Mouse (Mus musculus): Measurements from ENCODE around the gene Vmn1r178. TPM values are rescaled to one million over a fixed set of nuclear protein-coding genes. Genes with fewer than 3 reads are reported as not detected.
"Not testable (repeated sequence)": the region's sequence is repeated elsewhere in the genome, so short reads cannot be mapped to it uniquely, and the experiment has no call there.

Gene Vmn1r178
- polyA plus RNA-seq (2015; fragmentation: Nextera tagmentation; extraction: Ambion mirVana), result not detected in 2 replicates

- no peak within 1 kb of the TSS for H3K4me3 ChIP-seq (replicated peaks)
- H3K36me3 ChIP-seq (replicated peaks), result no peaks in the 10 kb centered on the region
- no peaks in the 10 kb centered on the region for H3K4me1 ChIP-seq (replicated peaks)
- no peak within 1 kb of the TSS for H3K9ac ChIP-seq
- H3K27me3 ChIP-seq, result no peaks in the 10 kb centered on the region
- no peak within 1 kb of the TSS for H3K4me2 ChIP-seq
- H3K9me3 ChIP-seq (replicated peaks), result no peaks in the 10 kb centered on the region
- H3K27ac ChIP-seq (replicated peaks), result no peak within 1 kb of the TSS
- WGBS (ENCODE audit: insufficient replicate concordance), result 54% methylated on average over 1 of the region's 1 CpGs
- ATAC-seq (ENCODE audit: insufficient read depth), result no peak
Measured at GRCm38 (mm10) chr7:23891709-23892108, at the start of gene Vmn1r178. Gene Vmn1r178, plus strand, starts transcription at chr7:23892009.

GRCm38 (mm10) chr7:23866349-23866748, 25.5 kb upstream of the Vmn1r178 start, which contains the start of gene Vmn1r177:
Gene Vmn1r177, minus strand, starts transcription at chr7:23866449.
- not testable (repeated sequence) for H3K4me2 ChIP-seq; H3K27ac ChIP-seq (replicated peaks); H3K9me3 ChIP-seq (replicated peaks); H3K4me3 ChIP-seq (replicated peaks); H3K27me3 ChIP-seq; H3K4me1 ChIP-seq (replicated peaks); H3K36me3 ChIP-seq (replicated peaks); H3K9ac ChIP-seq; ATAC-seq (ENCODE audit: insufficient read depth)
- 25% methylated on average over 1 of the region's 1 CpGs for WGBS (ENCODE audit: insufficient replicate concordance)

- H3K9ac ChIP-seq; H3K4me1 ChIP-seq (replicated peaks); H3K27ac ChIP-seq (replicated peaks); H3K4me3 ChIP-seq (replicated peaks); H3K9me3 ChIP-seq (replicated peaks); ATAC-seq (ENCODE audit: insufficient read depth); H3K36me3 ChIP-seq (replicated peaks); H3K4me2 ChIP-seq; H3K27me3 ChIP-seq: not testable (repeated sequence)
- WGBS (ENCODE audit: insufficient replicate concordance), result 46% methylated on average over 4 of the region's 4 CpGs
Measured at GRCm38 (mm10) chr7:23876918-23877317, 14.9 kb upstream of the Vmn1r178 start.

GRCm38 (mm10) chr7:23926678-23927077, 34.9 kb downstream of the Vmn1r178 start, which contains the start of gene Vmn1r179:
Gene Vmn1r179, plus strand, starts transcription at chr7:23926978.
- Histone ChIP-seq H3K36me3 (replicated peaks) (no peaks in the 10 kb centered on the region), H3K9me3 (replicated peaks) (no peaks in the 10 kb centered on the region), H3K4me1 (replicated peaks) (no peaks in the 10 kb centered on the region), H3K9ac (no peak within 1 kb of the TSS), H3K4me3 (replicated peaks) (no peak within 1 kb of the TSS), H3K27me3 (no peaks in the 10 kb centered on the region), H3K4me2 (no peak within 1 kb of the TSS), H3K27ac (replicated peaks) (no peak within 1 kb of the TSS)
- no peak for ATAC-seq (ENCODE audit: insufficient read depth)
- 29% methylated on average over 2 of the region's 2 CpGs for WGBS (ENCODE audit: insufficient replicate concordance)

Other genes with a start within 250 kb of the Vmn1r178 start
- gene Vmn1r172, start 233.7 kb upstream of the Vmn1r178 start, polyA plus RNA-seq (2015; fragmentation: Nextera tagmentation; extraction: Ambion mirVana), result not detected in 2 replicates
- not detected in 2 replicates for gene Vmn1r173, start 191.3 kb upstream of the Vmn1r178 start, polyA plus RNA-seq (2015; fragmentation: Nextera tagmentation; extraction: Ambion mirVana)
- not detected in 2 replicates for gene Vmn1r174, start 139.7 kb upstream of the Vmn1r178 start, polyA plus RNA-seq (2015; fragmentation: Nextera tagmentation; extraction: Ambion mirVana)
- not detected in 2 replicates for gene Vmn1r175, start 81.4 kb upstream of the Vmn1r178 start, polyA plus RNA-seq (2015; fragmentation: Nextera tagmentation; extraction: Ambion mirVana)
- not detected in 2 replicates for gene Vmn1r176, start 54.6 kb upstream of the Vmn1r178 start, polyA plus RNA-seq (2015; fragmentation: Nextera tagmentation; extraction: Ambion mirVana)
- not detected in 2 replicates for gene Vmn1r177, start 25.6 kb upstream of the Vmn1r178 start, polyA plus RNA-seq (2015; fragmentation: Nextera tagmentation; extraction: Ambion mirVana)
- not detected in 2 replicates for gene Vmn1r179, start 35.0 kb downstream of the Vmn1r178 start, polyA plus RNA-seq (2015; fragmentation: Nextera tagmentation; extraction: Ambion mirVana)
- gene Vmn1r180, start 58.6 kb downstream of the Vmn1r178 start, polyA plus RNA-seq (2015; fragmentation: Nextera tagmentation; extraction: Ambion mirVana), result not detected in 2 replicates
- gene Vmn1r181, start 82.6 kb downstream of the Vmn1r178 start, polyA plus RNA-seq (2015; fragmentation: Nextera tagmentation; extraction: Ambion mirVana), result not detected in 2 replicates
- not detected in 2 replicates for gene V1rd19, start 109.7 kb downstream of the Vmn1r178 start, polyA plus RNA-seq (2015; fragmentation: Nextera tagmentation; extraction: Ambion mirVana)
- not detected in 2 replicates for gene Vmn1r183, start 161.2 kb downstream of the Vmn1r178 start, polyA plus RNA-seq (2015; fragmentation: Nextera tagmentation; extraction: Ambion mirVana)
- 8.0 and 9.7 TPM in 2 replicates for gene Zfp180, start 189.9 kb downstream of the Vmn1r178 start, polyA plus RNA-seq (2015; fragmentation: Nextera tagmentation; extraction: Ambion mirVana)
- 0.50 and 0.54 TPM in 2 replicates for gene Zfp112, start 220.3 kb downstream of the Vmn1r178 start, polyA plus RNA-seq (2015; fragmentation: Nextera tagmentation; extraction: Ambion mirVana)
- 3.3 and 3.5 TPM in 2 replicates for gene Zfp235, start 242.2 kb downstream of the Vmn1r178 start, polyA plus RNA-seq (2015; fragmentation: Nextera tagmentation; extraction: Ambion mirVana)